Mouse (Mus musculus) heart, embryonic 14.5 days (tissue): ENCODE data around the gene Katnal1. TPM values are rescaled to one million over a fixed set of nuclear protein-coding genes. Genes with fewer than 3 reads are reported as not detected.
A peak's percentile ranks its signal among the peaks of the same experiment; 100 is the strongest.

Experiments
- ATAC-seq: fragments of 200-750 bp; cut with Nextera tagmentation; 2 replicates; pipeline ENCODE4 v1.8.0; 2017; ENCODE audit warnings: low read depth, moderate TSS enrichment; ENCODE audit not compliant: insufficient number of reproducible peaks, insufficient read depth, low FRiP score
- H3K27ac ChIP-seq, 2 experiments: fragments of 200-500 bp in 1 of 2; fragments of 300-500 bp in 1 of 2; sonication (generic) in 1 of 2; replicated peaks in 1 of 2; 2 replicates each; pipeline ENCODE4 v1.5.1; 2012 to 2014; ENCODE audit warnings: low read depth in 2 of 2, low read length in 2 of 2, control low read depth in 1 of 2, mild to moderate bottlenecking in 1 of 2, mixed read lengths in 1 of 2; ENCODE audit not compliant: control insufficient read depth in 1 of 2, insufficient read depth in 1 of 2
- H3K27me3 ChIP-seq: fragments of 300-500 bp; sonication (generic); 2 replicates; pipeline ENCODE4 v1.6.1; 2014; ENCODE audit warnings: mild to moderate bottlenecking, low read length, control low read depth; ENCODE audit not compliant: control insufficient read depth, insufficient read depth
- H3K36me3 ChIP-seq: fragments of 300-500 bp; sonication (generic); 2 replicates; pipeline ENCODE4 v1.6.1; 2014; ENCODE audit warnings: mild to moderate bottlenecking, control low read depth, low read length, mixed read lengths; ENCODE audit not compliant: control insufficient read depth, insufficient read depth
- H3K4me1 ChIP-seq, 2 experiments: fragments of 200-500 bp in 1 of 2; fragments of 300-500 bp in 1 of 2; sonication (generic) in 1 of 2; 2 replicates each; pipeline ENCODE4 v1.6.1; 2012 to 2014; ENCODE audit warnings: low read length in 2 of 2, control low read depth in 1 of 2, mixed read lengths in 1 of 2; ENCODE audit not compliant: control insufficient read depth in 2 of 2, insufficient read depth in 2 of 2
- H3K4me2 ChIP-seq: fragments of 300-500 bp; sonication (generic); 2 replicates; pipeline ENCODE4 v1.6.1; 2014; ENCODE audit warnings: mild to moderate bottlenecking, low read length
- H3K4me3 ChIP-seq, 2 experiments: fragments of 200-500 bp in 1 of 2; fragments of 300-500 bp in 1 of 2; sonication (generic) in 1 of 2; 2 replicates each; pipeline ENCODE4 v1.5.1; 2012 to 2014; ENCODE audit warnings: low read length in 2 of 2, mild to moderate bottlenecking in 2 of 2, control low read depth in 1 of 2, low read depth in 1 of 2, moderate library complexity in 1 of 2; ENCODE audit not compliant: control insufficient read depth in 1 of 2, insufficient read depth in 1 of 2
- H3K9ac ChIP-seq: fragments of 300-500 bp; sonication (generic); 2 replicates; pipeline ENCODE4 v1.6.1; 2014; ENCODE audit warnings: mild to moderate bottlenecking, low read length
- H3K9me3 ChIP-seq: fragments of 300-500 bp; sonication (generic); 2 replicates; pipeline ENCODE4 v1.6.1; 2016; ENCODE audit warnings: low read length, control low read depth; ENCODE audit not compliant: control insufficient read depth
- WGBS: fragments of 180-500 bp; shearing (Covaris S2); extraction: QIAGEN DNeasy Blood & Tissue Kit; methylation state at CpG from one replicate; pipeline ENCODE4 v1.1.7; 2014; 5-methylcytosine and 5-hydroxymethylcytosine counted together
- polyA plus RNA-seq: library from polyadenylated mRNA; unstranded; fragments of >200 nt; fragmentation: Nextera tagmentation; extraction: Ambion mirVana; gene quantifications from 2 replicates; pipeline ENCODE4 v1.2.1, GENCODE M21; 2014

Gene Katnal1
- polyA plus RNA-seq, 1 experiment from 2014 or later = 15.6 TPM

- Histone ChIP-seq H3K27ac (no peak overlapping the region), H3K4me3 (no peak overlapping the region), H3K27me3 (no peaks in the 10 kb centered on the region), H3K9ac (no peak overlapping the region), H3K4me1 (peaks cover 0 to 9% of the 10 kb centered on the region in 2 experiments; a peak in 3 of 4 replicates), H3K36me3 (peaks cover 25% of the 10 kb centered on the region), H3K9me3 (0 out of 2 replicates have a peak, but pooled peaks cover 3% of the 10 kb centered on the region), H3K4me2 (no peak overlapping the region)
- WGBS = 88% methylated on average over 9 of the region's 9 CpGs
- no peak for ATAC-seq
Observed at GRCm38 (mm10) chr5:148924051-148924450, 5.1 kb downstream of the Katnal1 start.

- Histone ChIP-seq H3K9ac (no peak overlapping the region), H3K4me3 (no peak overlapping the region), H3K27me3 (no peaks in the 10 kb centered on the region), H3K4me2 (no peak overlapping the region), H3K36me3 (peaks cover 31% of the 10 kb centered on the region), H3K27ac (no peak overlapping the region), H3K4me1 (peaks cover 0 to 8% of the 10 kb centered on the region in 2 experiments; a peak in 3 of 4 replicates), H3K9me3 (0 out of 2 replicates have a peak, but pooled peaks cover 3% of the 10 kb centered on the region)
- 74% methylated on average over 10 of the region's 10 CpGs for WGBS
- no peak for ATAC-seq
Observed at GRCm38 (mm10) chr5:148923408-148923807, 5.7 kb downstream of the Katnal1 start.

DNA sequence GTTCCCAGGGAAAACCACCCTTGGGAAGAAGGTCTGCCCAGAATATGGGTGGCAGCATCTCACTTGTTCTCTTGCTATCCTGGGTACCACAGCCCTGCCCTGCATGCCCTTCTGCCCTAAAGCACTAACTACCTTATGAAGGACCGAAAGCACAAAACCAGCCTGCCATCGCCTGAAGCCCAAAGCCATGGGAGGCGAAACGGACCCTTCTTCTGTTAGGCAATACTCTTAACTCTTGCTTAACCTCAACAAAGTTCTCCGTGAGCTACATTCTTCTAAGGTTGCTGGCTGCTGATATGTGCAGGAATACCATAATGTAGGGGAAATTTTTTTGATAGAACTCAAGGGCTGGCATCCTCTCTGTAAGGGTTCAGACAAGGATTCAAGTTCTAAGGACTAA is 6.3 kb downstream of the Katnal1 start:
- Histone ChIP-seq H3K27me3 (no peaks in the 10 kb centered on the region), H3K36me3 (peaks cover 37% of the 10 kb centered on the region), H3K9me3 (0 out of 2 replicates have a peak, but pooled peaks cover 3% of the 10 kb centered on the region), H3K9ac (no peak overlapping the region), H3K27ac (no peak overlapping the region), H3K4me2 (no peak overlapping the region), H3K4me3 (no peak overlapping the region), H3K4me1 (peaks cover 0 to 7% of the 10 kb centered on the region in 2 experiments; a peak in 3 of 4 replicates)
- 88% methylated on average over 5 of the region's 5 CpGs for WGBS
- ATAC-seq = no peak

DNA sequence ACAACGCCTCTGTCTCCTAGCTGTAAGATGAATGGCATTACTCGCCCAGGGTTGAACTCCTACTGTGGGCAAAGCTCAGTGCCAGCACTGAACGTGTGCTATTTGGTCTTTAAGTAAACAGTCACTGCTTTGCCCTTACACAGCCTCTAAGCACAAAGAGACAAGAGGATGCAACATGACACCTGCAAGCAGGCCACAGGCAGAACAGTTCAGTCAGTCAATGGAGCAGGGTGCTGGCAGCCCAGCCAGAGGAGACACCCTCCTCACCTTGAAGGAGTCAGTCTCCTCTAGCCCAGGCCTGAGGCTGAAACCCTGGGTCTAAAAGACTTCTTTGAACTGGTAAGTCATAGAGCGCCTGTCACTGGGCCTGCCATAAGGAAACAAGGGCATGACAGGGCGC is 11.1 kb downstream of the Katnal1 start:
- Histone ChIP-seq H3K27ac (no peak overlapping the region), H3K27me3 (no peaks in the 10 kb centered on the region), H3K9me3 (no peaks in the 10 kb centered on the region), H3K36me3 (peaks cover 58% of the 10 kb centered on the region), H3K4me1 (no peaks in the 10 kb centered on the region), H3K4me3 (no peak overlapping the region), H3K4me2 (no peak overlapping the region), H3K9ac (no peak overlapping the region)
- no peak for ATAC-seq
- 79% methylated on average over 5 of the region's 5 CpGs for WGBS

DNA sequence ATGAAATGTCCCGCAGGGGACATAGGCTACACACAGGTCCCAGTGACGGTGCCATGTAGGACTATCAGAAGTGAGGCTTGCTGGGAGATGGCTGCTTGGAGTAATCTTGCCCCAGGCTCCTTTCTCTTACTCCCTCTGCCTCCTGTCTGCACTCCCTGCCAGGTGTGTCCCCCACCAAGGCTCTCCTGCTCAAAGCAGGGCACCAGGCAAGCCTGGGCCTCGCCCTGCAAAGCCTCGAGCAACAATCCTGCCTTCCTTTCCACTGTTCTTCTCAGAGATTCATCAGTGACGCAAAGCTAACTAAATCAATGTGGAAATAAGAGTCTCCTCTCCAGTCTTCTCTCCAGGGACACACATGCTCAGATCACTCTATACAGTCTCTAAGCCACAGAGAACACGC is 12.3 kb downstream of the Katnal1 start:
- no peaks in the 10 kb centered on the region for H3K9me3 ChIP-seq
- H3K27ac ChIP-seq = no peak overlapping the region
- H3K9ac ChIP-seq = no peak overlapping the region
- no peak overlapping the region for H3K4me3 ChIP-seq
- ATAC-seq = no peak
- no peak overlapping the region for H3K4me2 ChIP-seq
- peaks cover 0 to 7% of the 10 kb centered on the region in 2 experiments; a peak in 1 of 4 replicates for H3K4me1 ChIP-seq
- no peaks in the 10 kb centered on the region for H3K27me3 ChIP-seq
- peaks cover 66% of the 10 kb centered on the region for H3K36me3 ChIP-seq
- 86% methylated on average over 6 of the region's 6 CpGs for WGBS

DNA sequence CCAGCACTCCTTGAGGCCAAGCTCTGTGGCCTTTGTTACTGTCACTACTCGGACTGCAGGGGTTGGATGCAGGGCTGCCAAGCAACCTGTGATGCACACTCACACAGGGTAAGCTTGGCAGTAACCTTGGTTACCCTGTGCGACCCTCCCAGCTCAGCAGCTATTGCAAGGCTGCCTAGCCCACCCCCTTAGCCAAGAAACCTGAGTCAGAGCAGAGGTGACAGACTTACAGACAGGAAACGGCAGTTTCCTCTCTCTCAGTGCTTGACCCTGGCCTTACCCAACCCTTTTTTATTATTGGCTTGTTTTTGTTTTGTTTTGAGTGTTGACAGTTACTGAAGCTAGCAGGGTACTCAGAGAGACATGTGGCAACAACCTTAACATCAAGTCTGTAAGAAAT is 16.9 kb downstream of the Katnal1 start:
- Histone ChIP-seq H3K4me2 (no peak overlapping the region), H3K9ac (no peak overlapping the region), H3K4me3 (no peak overlapping the region), H3K4me1 (peaks cover 18 to 32% of the 10 kb centered on the region in 2 experiments), H3K9me3 (no peaks in the 10 kb centered on the region), H3K27ac (no peak overlapping the region), H3K27me3 (no peaks in the 10 kb centered on the region), H3K36me3 (peaks cover 33% of the 10 kb centered on the region)
- no peak for ATAC-seq
- 40% methylated on average over 3 of the region's 3 CpGs for WGBS

DNA sequence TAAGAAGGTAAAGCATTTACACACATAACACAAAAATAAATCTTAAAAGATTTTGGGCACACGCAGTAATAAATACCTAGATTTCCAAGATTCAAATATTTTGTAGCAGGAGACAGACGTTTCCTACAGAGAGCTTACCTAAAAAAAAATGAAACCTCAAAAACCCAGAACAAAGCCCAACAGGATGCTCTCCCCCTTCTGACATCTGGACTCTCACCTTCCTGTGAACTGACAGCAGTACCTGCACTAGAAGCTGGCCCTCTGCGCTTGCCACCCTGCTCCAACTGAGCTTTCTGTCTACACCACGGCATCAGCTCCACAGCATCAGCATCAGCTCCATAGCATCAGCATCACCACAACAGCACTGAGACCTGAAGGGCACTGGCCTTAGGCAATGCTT is 19.1 kb downstream of the Katnal1 start:
- Histone ChIP-seq H3K4me3 (no peak overlapping the region), H3K9me3 (no peaks in the 10 kb centered on the region), H3K27ac (no peak overlapping the region), H3K36me3 (peaks cover 19% of the 10 kb centered on the region), H3K4me1 (peaks cover 18 to 32% of the 10 kb centered on the region in 2 experiments), H3K4me2 (no peak overlapping the region), H3K27me3 (no peaks in the 10 kb centered on the region), H3K9ac (no peak overlapping the region)
- WGBS = 89% methylated on average over 4 of the region's 4 CpGs
- no peak for ATAC-seq

DNA sequence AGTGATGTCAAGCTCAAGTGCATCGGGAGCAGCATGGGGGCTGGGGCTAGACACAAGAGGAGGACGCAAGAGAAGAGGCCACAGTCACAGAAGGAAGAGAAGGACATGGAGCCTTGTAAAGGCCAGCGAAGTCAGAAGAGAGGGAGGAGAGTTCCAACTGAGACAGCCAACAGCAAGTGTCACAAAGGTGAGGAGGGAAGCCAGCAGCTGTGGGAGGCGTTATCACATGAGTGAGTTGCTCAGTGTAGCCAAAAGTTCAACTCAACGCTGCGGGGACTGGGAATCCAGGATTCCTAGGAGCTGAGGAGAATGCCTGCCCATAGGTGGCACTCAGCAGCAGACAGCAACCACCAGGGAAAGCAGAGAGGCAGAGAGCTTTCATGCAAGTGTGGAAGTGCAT is 19.7 kb downstream of the Katnal1 start:
- Histone ChIP-seq H3K36me3 (peaks cover 19% of the 10 kb centered on the region), H3K9me3 (no peaks in the 10 kb centered on the region), H3K4me2 (peak overlapping the region; percentile 36), H3K4me1 (peaks cover 18 to 32% of the 10 kb centered on the region in 2 experiments), H3K9ac (peak overlapping the region; percentile 48; the same call in 1 of the 2 replicates), H3K27me3 (no peaks in the 10 kb centered on the region), H3K27ac (peak overlapping the region; percentile 1 to 70; a peak in 3 of 4 replicates), H3K4me3 (no peak overlapping the region)
- 10% methylated on average over 6 of the region's 6 CpGs for WGBS
- ATAC-seq = 0 out of 2 replicates have a peak, but pooled peaks have one; percentile 15
